Mouse (Mus musculus): ENCODE measurements around the gene Cnga2. TPM values are rescaled to one million over a fixed set of nuclear protein-coding genes. Genes with fewer than 3 reads are reported as not detected.

Gene Cnga2
- polyA plus RNA-seq (2015; fragmentation: Nextera tagmentation; extraction: Ambion mirVana): 0.06 TPM in 1 of 2 replicates, not detected in the other

GRCm38 (mm10) chrX:71991549-71991948, at the start of gene Cnga2:
Cnga2 (plus strand) TSS chrX:71991849.

DNA sequence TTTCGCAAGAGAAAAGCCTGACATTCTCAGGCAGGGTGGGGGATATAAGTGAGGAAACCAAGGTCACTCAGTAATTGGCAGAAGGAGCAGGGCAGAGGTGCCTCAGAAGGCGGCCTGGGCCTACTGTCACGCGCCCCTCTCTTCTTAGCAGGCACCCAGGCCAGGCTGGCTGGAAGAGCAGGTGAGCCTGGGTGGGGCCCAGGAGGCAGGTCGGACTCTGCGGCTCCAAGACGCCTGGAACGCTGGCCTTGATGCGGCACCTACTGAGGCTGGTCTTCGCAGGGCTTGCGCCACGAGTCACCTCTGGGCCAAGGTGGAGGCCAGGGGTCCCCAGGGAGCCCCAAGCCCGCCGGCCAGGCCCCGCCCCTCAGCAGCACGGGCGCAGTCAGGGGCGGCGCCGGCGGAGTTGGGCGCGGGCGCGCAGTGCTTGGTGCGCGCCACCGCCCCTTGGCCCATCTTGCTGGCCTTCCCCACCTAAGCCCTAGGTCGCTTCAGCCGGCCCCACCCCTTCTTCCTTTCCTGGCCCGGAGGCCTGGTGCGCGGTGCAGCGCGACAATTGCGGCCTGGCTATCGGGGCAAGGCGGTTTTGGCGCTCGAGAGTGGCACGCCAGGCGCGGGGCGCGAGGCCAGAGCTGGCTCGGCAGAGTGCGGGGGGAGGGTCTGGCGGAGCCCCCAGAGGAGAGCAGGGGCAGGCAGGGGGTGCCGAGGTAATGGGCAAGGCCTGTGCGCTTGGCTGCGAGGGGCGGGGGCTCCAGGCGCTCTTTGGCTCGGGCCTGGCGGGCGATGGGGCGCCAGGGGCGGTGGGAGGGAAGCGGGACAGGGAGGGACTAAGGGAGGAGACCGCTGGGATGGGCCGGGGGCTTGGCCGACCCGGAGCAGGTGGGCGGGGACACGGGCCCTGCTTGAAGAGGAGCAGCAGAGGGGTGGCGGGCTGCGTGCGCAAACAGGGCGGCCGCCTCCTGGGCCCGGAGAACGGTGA, 29.3 kb upstream of the Cnga2 start, which contains the start of gene Prrg3:
TSS of gene Prrg3 (plus strand) at position 552 of the 979 bp plus-strand sequence.

GRCm38 (mm10) chrX:71972686-71973085, 19.0 kb upstream of the Cnga2 start, which contains the start of gene Fate1:
Fate1 (plus strand) TSS chrX:71972986.

Other genes with a start within 250 kb of the Cnga2 start
- 59.1 and 71.0 TPM in 2 replicates for gene Vma21, start 175.9 kb upstream of the Cnga2 start, polyA plus RNA-seq (2015; fragmentation: Nextera tagmentation; extraction: Ambion mirVana)
- 0.10 TPM in 1 of 2 replicates, not detected in the other for gene Gm1141, start 70.8 kb upstream of the Cnga2 start, polyA plus RNA-seq (2015; fragmentation: Nextera tagmentation; extraction: Ambion mirVana)
- gene Prrg3, start 29.2 kb upstream of the Cnga2 start, polyA plus RNA-seq (2015; fragmentation: Nextera tagmentation; extraction: Ambion mirVana): 3.9 and 5.4 TPM in 2 replicates
- 0.13 TPM in 1 of 2 replicates, not detected in the other for gene Fate1, start 18.9 kb upstream of the Cnga2 start, polyA plus RNA-seq (2015; fragmentation: Nextera tagmentation; extraction: Ambion mirVana)
- gene Magea4, start 230.2 kb downstream of the Cnga2 start, polyA plus RNA-seq (2015; fragmentation: Nextera tagmentation; extraction: Ambion mirVana): not detected in 2 replicates